Mouse (Mus musculus) embryonic facial prominence, embryonic 14.5 days (tissue): Measurements from ENCODE around the gene Nup155. TPM values are rescaled to one million over a fixed set of nuclear protein-coding genes. Genes with fewer than 3 reads are reported as not detected.

Experiments used
- ATAC-seq: fragments of 200-750 bp; cut with Nextera tagmentation; 2 replicates; pipeline ENCODE4 v1.8.0; 2017; ENCODE audit warnings: low read depth, moderate number of reproducible peaks, moderate TSS enrichment
- DNase-seq: peaks from one replicate; pipeline ENCODE4 v3.0.0-alpha.2; 2015; ENCODE audit warnings: low spot score
- H3K27ac ChIP-seq: fragments of 300-500 bp; sonication (generic); replicated peaks from 2 replicates; pipeline ENCODE4 v1.5.1; 2014; ENCODE audit warnings: low read depth, mild to moderate bottlenecking, low read length, moderate library complexity
- H3K27me3 ChIP-seq: fragments of 300-500 bp; sonication (generic); replicated peaks from 2 replicates; pipeline ENCODE4 v1.6.1; 2014; ENCODE audit warnings: low read length; ENCODE audit not compliant: control insufficient read depth, insufficient read depth
- H3K36me3 ChIP-seq: fragments of 300-500 bp; sonication (generic); 2 replicates; pipeline ENCODE4 v1.6.1; 2014; ENCODE audit warnings: low read length, mixed read lengths; ENCODE audit not compliant: control insufficient read depth, insufficient read depth
- H3K4me1 ChIP-seq: fragments of 300-500 bp; sonication (generic); 2 replicates; pipeline ENCODE4 v1.6.1; 2014; ENCODE audit warnings: antibody characterized with exemption, low read length; ENCODE audit not compliant: control insufficient read depth, insufficient read depth
- H3K4me2 ChIP-seq: fragments of 300-500 bp; sonication (generic); 2 replicates; pipeline ENCODE4 v1.6.1; 2014; ENCODE audit warnings: low read depth, mild to moderate bottlenecking, low read length, moderate library complexity, mixed read lengths
- H3K4me3 ChIP-seq: fragments of 300-500 bp; sonication (generic); 2 replicates; pipeline ENCODE4 v1.5.1; 2014; ENCODE audit warnings: low read depth, mild to moderate bottlenecking, low read length
- H3K9ac ChIP-seq: fragments of 300-500 bp; sonication (generic); 2 replicates; pipeline ENCODE4 v1.6.1; 2014; ENCODE audit warnings: low read depth, mild to moderate bottlenecking, low read length, moderate library complexity, mixed read lengths
- H3K9me3 ChIP-seq: fragments of 300-500 bp; sonication (generic); 2 replicates; pipeline ENCODE4 v1.6.1; 2016; ENCODE audit warnings: low read length; ENCODE audit not compliant: control insufficient read depth
- WGBS: fragments of 180-500 bp; shearing (Covaris S2); extraction: QIAGEN DNeasy Blood & Tissue Kit; methylation state at CpG from one replicate; pipeline ENCODE4 v1.1.7; 2014; 5-methylcytosine and 5-hydroxymethylcytosine counted together
- polyA plus RNA-seq: library from polyadenylated mRNA; unstranded; fragments of >200 nt; fragmentation: Nextera tagmentation; extraction: Ambion mirVana; gene quantifications from 2 replicates; pipeline ENCODE4 v1.2.1, GENCODE M21; 2014

Nup155 gene
- polyA plus RNA-seq, 1 experiment from 2014 or later: 15.9 TPM

- no peak overlapping the region for H3K27ac ChIP-seq
These were observed 52.8 kb downstream of the Nup155 start for GRCm38 (mm10) chr15:8161841-8162240.

GRCm38 (mm10) chr15:8168591-8169265 is 59.7 kb downstream of the Nup155 start, which contains the start of gene Cplane1:
TSS of gene Cplane1 (plus strand) at chr15:8169106.
- DNase-seq: peak; percentile 96
- 1% methylated on average over 13 of the region's 47 CpGs for WGBS
- H3K9ac ChIP-seq: peak within 1 kb of the TSS; percentile 94

More at GRCm38 (mm10) chr15:8161841-8162240, 52.8 kb downstream of the Nup155 start:
- WGBS: 82% methylated on average over 1 of the region's 1 CpGs
- Histone ChIP-seq H3K9ac (no peak overlapping the region), H3K36me3 (peaks cover 54% of the 10 kb centered on the region), H3K4me3 (no peak overlapping the region), H3K9me3 (no peaks in the 10 kb centered on the region), H3K4me2 (no peak overlapping the region), H3K4me1 (no peaks in the 10 kb centered on the region), H3K27me3 (no peaks in the 10 kb centered on the region)
- ATAC-seq (no peak), DNase-seq (no peak)

GRCm38 (mm10) chr15:8169266-8169746 is 60.2 kb downstream of the Nup155 start:
- DNase-seq (peak; percentile 41), ATAC-seq (peak; percentile 76)
- H3K27me3 ChIP-seq: no peaks in the 10 kb centered on the region
- peak overlapping the region; percentile 77 for H3K27ac ChIP-seq
- no peaks in the 10 kb centered on the region for H3K9me3 ChIP-seq
- peaks cover 5% of the 10 kb centered on the region; the same call in 1 of the 2 replicates for H3K4me1 ChIP-seq
- under 1% methylated on average over 21 of the region's 25 CpGs for WGBS
- peak overlapping the region; percentile 94 for H3K9ac ChIP-seq
- H3K36me3 ChIP-seq: peaks cover 20% of the 10 kb centered on the region
- H3K4me2 ChIP-seq: peak overlapping the region; percentile 65
- peak overlapping the region; percentile 98 for H3K4me3 ChIP-seq

More at GRCm38 (mm10) chr15:8168591-8169265, 59.7 kb downstream of the Nup155 start, which contains the start of gene Cplane1:
- H3K4me3 ChIP-seq: peak within 1 kb of the TSS; percentile 98
- ATAC-seq: peak; percentile 98
- H3K27ac ChIP-seq: peak within 1 kb of the TSS; percentile 77
- H3K27me3 ChIP-seq: no peaks in the 10 kb centered on the region
- peak within 1 kb of the TSS; percentile 65 for H3K4me2 ChIP-seq
- H3K36me3 ChIP-seq: peaks cover 15% of the 10 kb centered on the region
- peaks cover 5% of the 10 kb centered on the region; the same call in 1 of the 2 replicates for H3K4me1 ChIP-seq
- H3K9me3 ChIP-seq: no peaks in the 10 kb centered on the region

- ATAC-seq (no peak), DNase-seq (no peak)
- Histone ChIP-seq H3K9ac (no peak overlapping the region), H3K4me3 (no peak overlapping the region), H3K27me3 (no peaks in the 10 kb centered on the region), H3K4me2 (no peak overlapping the region), H3K9me3 (no peaks in the 10 kb centered on the region), H3K36me3 (peaks cover 73% of the 10 kb centered on the region), H3K27ac (no peak overlapping the region), H3K4me1 (no peaks in the 10 kb centered on the region)
- WGBS: 93% methylated on average over 3 of the region's 3 CpGs
These were observed 80.5 kb downstream of the Nup155 start for GRCm38 (mm10) chr15:8189563-8189962.

GRCm38 (mm10) chr15:8190435-8190834 is 81.4 kb downstream of the Nup155 start:
- Histone ChIP-seq H3K4me2 (no peak overlapping the region), H3K27me3 (no peaks in the 10 kb centered on the region), H3K4me3 (no peak overlapping the region), H3K27ac (no peak overlapping the region), H3K9ac (no peak overlapping the region), H3K9me3 (no peaks in the 10 kb centered on the region), H3K36me3 (peaks cover 81% of the 10 kb centered on the region), H3K4me1 (no peaks in the 10 kb centered on the region)
- WGBS: 92% methylated on average over 3 of the region's 3 CpGs
- no peak for DNase-seq
- no peak for ATAC-seq

- Histone ChIP-seq H3K27me3 (no peaks in the 10 kb centered on the region), H3K4me3 (no peak overlapping the region), H3K9ac (no peak overlapping the region), H3K4me1 (no peaks in the 10 kb centered on the region), H3K9me3 (no peaks in the 10 kb centered on the region), H3K4me2 (no peak overlapping the region), H3K36me3 (peaks cover 75% of the 10 kb centered on the region), H3K27ac (no peak overlapping the region)
- DNase-seq (no peak), ATAC-seq (no peak)
These were observed 91.2 kb downstream of the Nup155 start for GRCm38 (mm10) chr15:8200317-8200716.

- peaks cover 65% of the 10 kb centered on the region for H3K36me3 ChIP-seq
- no peak overlapping the region for H3K4me3 ChIP-seq
- no peaks in the 10 kb centered on the region for H3K9me3 ChIP-seq
- H3K4me2 ChIP-seq: no peak overlapping the region
- no peak for ATAC-seq
- H3K27ac ChIP-seq: no peak overlapping the region
- H3K9ac ChIP-seq: no peak overlapping the region
- no peak for DNase-seq
- 93% methylated on average over 6 of the region's 6 CpGs for WGBS
- no peaks in the 10 kb centered on the region for H3K4me1 ChIP-seq
- H3K27me3 ChIP-seq: no peaks in the 10 kb centered on the region
These were observed 99.3 kb downstream of the Nup155 start for GRCm38 (mm10) chr15:8208362-8208761.
